Mouse (Mus musculus): ENCODE measurements at regions not wholly inside any gene's neighbourhood (a gene's known extent, or its start where the extent isn't known, plus 50 kb on each side); places are given as distances from the start of the nearest gene placed in this dataset.

DNA sequence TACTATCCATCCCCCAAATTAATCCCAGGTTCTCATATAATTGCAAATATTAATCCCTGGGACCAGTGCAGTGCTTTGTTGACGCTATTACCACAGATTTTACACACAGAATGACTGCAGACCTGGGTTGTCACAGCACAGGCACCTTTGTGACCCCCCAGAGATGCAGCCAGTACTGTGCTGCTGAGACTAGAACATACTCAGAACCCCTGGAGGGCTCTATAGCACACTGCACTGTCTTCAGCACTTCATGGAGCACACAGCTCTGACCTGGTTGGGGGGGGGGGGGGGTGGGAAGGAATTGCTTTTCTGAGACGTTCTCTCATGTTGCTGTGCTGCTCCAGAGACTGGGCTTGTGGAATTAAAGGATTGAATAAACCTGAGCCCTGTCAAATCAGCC lies 154.9 kb upstream of the Gm34302 start:
- 60% methylated on average over 2 of the region's 2 CpGs for WGBS

DNA sequence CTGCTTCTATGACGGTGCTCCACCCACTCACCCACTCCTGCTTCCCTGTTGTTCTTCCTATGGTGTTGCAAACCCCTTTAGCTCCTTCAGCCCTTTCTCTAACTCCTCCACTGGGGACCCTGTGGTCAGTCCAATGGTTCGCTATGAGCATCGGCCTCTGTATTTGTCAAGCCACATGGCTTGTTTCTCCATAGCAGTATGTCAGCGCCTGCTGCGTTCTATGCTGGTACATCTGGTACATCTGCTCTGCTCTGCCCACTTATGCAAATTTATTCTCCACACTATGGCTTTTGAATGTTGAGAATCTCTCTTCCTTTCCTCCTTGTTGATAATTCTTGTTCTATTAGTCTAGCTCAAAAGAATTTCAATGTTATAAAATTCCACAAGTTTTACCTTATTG lies 154.2 kb upstream of the Gm34302 start:
- Histone ChIP-seq H3K9me3 (ENCODE audit: control insufficient read depth, low read length) (no peaks in the 10 kb centered on the region), H3K27me3 (ENCODE audit: control insufficient read depth, insufficient read depth, low read length) (no peaks in the 10 kb centered on the region), H3K27ac (replicated peaks; ENCODE audit: low read depth, low read length) (no peak overlapping the region), H3K9ac (ENCODE audit: low read length) (no peak overlapping the region), H3K36me3 (ENCODE audit: control insufficient read depth, insufficient read depth, low read length) (no peaks in the 10 kb centered on the region), H3K4me2 (ENCODE audit: low read depth, severe bottlenecking) (no peak overlapping the region), H3K4me3 (ENCODE audit: low read depth, low read length) (no peak overlapping the region), H3K4me1 (ENCODE audit: control insufficient read depth, insufficient read depth, low read length) (no peaks in the 10 kb centered on the region)
- no peak for ATAC-seq (ENCODE audit: insufficient number of reproducible peaks, low FRiP score, low TSS enrichment, low read depth)
- WGBS: 83% methylated on average over 5 of the region's 5 CpGs
- DNase-seq (ENCODE audit: low spot score): no peak

More for the DNA sequence above, 154.9 kb upstream of the Gm34302 start:
- Histone ChIP-seq H3K36me3 (ENCODE audit: control insufficient read depth, insufficient read depth, low read length) (no peaks in the 10 kb centered on the region), H3K9ac (ENCODE audit: low read length) (no peak overlapping the region), H3K4me2 (ENCODE audit: low read depth, severe bottlenecking) (no peak overlapping the region), H3K4me3 (ENCODE audit: low read depth, low read length) (no peak overlapping the region), H3K9me3 (ENCODE audit: control insufficient read depth, low read length) (no peaks in the 10 kb centered on the region), H3K4me1 (ENCODE audit: control insufficient read depth, insufficient read depth, low read length) (no peaks in the 10 kb centered on the region), H3K27ac (replicated peaks; ENCODE audit: low read depth, low read length) (no peak overlapping the region), H3K27me3 (ENCODE audit: control insufficient read depth, insufficient read depth, low read length) (no peaks in the 10 kb centered on the region)
- ATAC-seq (ENCODE audit: insufficient number of reproducible peaks, low FRiP score, low TSS enrichment, low read depth) (no peak), DNase-seq (ENCODE audit: low spot score) (no peak)

DNA sequence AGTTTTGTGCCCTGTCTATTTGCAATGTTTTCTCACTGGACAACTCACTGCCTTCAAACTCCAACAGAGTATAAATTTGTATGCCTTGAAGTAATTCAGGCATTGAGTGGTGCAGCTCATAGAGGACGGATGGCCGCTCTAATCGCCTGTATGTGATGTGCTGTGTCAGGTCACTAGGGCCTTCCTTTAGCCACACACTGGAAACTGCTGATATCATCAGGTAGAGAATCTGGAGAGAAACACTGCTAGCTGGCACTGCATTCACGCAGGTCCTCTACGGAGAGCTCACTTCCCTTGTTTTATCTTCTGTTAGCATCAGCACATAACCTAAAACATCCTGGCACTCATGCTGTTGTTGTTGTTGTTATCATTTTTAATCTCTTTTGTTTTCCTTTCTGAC lies 144.0 kb upstream of the Gm34302 start:
- 87% methylated on average over 5 of the region's 5 CpGs for WGBS
- H3K27me3 ChIP-seq (ENCODE audit: control insufficient read depth, insufficient read depth, low read length): no peaks in the 10 kb centered on the region
- no peak for ATAC-seq (ENCODE audit: insufficient number of reproducible peaks, low FRiP score, low TSS enrichment, low read depth)
- H3K4me1 ChIP-seq (ENCODE audit: control insufficient read depth, insufficient read depth, low read length): no peaks in the 10 kb centered on the region
- H3K4me2 ChIP-seq (ENCODE audit: low read depth, severe bottlenecking): no peak overlapping the region
- H3K9ac ChIP-seq (ENCODE audit: low read length): no peak overlapping the region
- H3K27ac ChIP-seq (replicated peaks; ENCODE audit: low read depth, low read length): no peak overlapping the region
- H3K9me3 ChIP-seq (ENCODE audit: control insufficient read depth, low read length): no peaks in the 10 kb centered on the region
- H3K36me3 ChIP-seq (ENCODE audit: control insufficient read depth, insufficient read depth, low read length): no peaks in the 10 kb centered on the region
- no peak overlapping the region for H3K4me3 ChIP-seq (ENCODE audit: low read depth, low read length)
- DNase-seq (ENCODE audit: low spot score): no peak

DNA sequence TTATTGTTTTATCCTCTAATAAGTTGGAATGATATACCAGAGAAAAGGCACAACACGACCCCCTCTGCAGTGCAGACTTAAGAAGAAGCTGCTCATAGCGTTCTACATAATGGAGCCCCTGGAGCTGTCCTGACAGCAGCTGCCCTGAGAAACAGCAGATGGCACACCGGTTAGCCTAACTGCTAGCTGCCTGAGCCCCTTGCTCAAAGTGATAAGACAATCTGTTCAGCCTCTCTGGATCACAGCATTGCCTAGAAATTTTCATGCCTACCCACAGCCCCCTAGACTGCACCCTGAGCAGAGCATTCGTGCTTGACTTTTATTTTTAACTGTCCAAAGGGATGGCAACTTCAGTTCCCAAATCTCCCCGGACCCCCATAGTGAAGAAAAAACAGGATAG lies 132.4 kb upstream of the Gm34302 start:
- ATAC-seq (ENCODE audit: insufficient number of reproducible peaks, low FRiP score, low TSS enrichment, low read depth): peak; percentile 39; the same call in 1 of the 2 replicates

DNA sequence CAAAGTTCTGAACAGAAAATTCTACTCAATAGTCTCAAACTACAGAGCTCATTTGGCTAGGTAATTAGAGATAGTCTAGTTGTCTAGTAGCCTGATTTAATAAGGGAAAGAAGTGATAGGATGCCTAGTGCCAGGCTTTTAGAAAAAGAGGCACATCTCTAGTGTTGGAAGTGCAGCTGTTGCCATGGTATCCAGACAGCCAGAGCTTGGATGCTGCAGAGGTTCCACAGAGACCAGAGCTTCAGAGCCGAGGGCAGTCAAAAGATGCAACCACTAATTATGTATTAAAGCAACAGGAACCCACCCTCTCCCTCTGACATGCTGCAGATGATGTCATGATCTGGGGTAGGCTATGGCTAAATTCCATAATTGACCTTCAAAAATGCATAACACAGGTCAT lies 130.0 kb upstream of the Gm34302 start:
- Histone ChIP-seq H3K9ac (ENCODE audit: low read length) (no peak overlapping the region), H3K36me3 (ENCODE audit: control insufficient read depth, insufficient read depth, low read length) (no peaks in the 10 kb centered on the region), H3K4me1 (ENCODE audit: control insufficient read depth, insufficient read depth, low read length) (peaks cover 4% of the 10 kb centered on the region; the same call in 1 of the 2 replicates), H3K4me2 (ENCODE audit: low read depth, severe bottlenecking) (no peak overlapping the region), H3K27ac (replicated peaks; ENCODE audit: low read depth, low read length) (no peak overlapping the region), H3K9me3 (ENCODE audit: control insufficient read depth, low read length) (no peaks in the 10 kb centered on the region), H3K4me3 (ENCODE audit: low read depth, low read length) (no peak overlapping the region), H3K27me3 (ENCODE audit: control insufficient read depth, insufficient read depth, low read length) (no peaks in the 10 kb centered on the region)
- ATAC-seq (ENCODE audit: insufficient number of reproducible peaks, low FRiP score, low TSS enrichment, low read depth) (no peak), DNase-seq (ENCODE audit: low spot score) (no peak)
- 21% methylated on average over 1 of the region's 1 CpGs for WGBS

More for the DNA sequence above, 132.4 kb upstream of the Gm34302 start:
- 40% methylated on average over 5 of the region's 5 CpGs for WGBS
- Histone ChIP-seq H3K27me3 (ENCODE audit: control insufficient read depth, insufficient read depth, low read length) (no peaks in the 10 kb centered on the region), H3K36me3 (ENCODE audit: control insufficient read depth, insufficient read depth, low read length) (no peaks in the 10 kb centered on the region), H3K4me1 (ENCODE audit: control insufficient read depth, insufficient read depth, low read length) (no peaks in the 10 kb centered on the region), H3K27ac (replicated peaks; ENCODE audit: low read depth, low read length) (no peak overlapping the region), H3K9me3 (ENCODE audit: control insufficient read depth, low read length) (no peaks in the 10 kb centered on the region), H3K4me3 (ENCODE audit: low read depth, low read length) (no peak overlapping the region), H3K4me2 (ENCODE audit: low read depth, severe bottlenecking) (no peak overlapping the region), H3K9ac (ENCODE audit: low read length) (no peak overlapping the region)
- DNase-seq (ENCODE audit: low spot score): no peak

DNA sequence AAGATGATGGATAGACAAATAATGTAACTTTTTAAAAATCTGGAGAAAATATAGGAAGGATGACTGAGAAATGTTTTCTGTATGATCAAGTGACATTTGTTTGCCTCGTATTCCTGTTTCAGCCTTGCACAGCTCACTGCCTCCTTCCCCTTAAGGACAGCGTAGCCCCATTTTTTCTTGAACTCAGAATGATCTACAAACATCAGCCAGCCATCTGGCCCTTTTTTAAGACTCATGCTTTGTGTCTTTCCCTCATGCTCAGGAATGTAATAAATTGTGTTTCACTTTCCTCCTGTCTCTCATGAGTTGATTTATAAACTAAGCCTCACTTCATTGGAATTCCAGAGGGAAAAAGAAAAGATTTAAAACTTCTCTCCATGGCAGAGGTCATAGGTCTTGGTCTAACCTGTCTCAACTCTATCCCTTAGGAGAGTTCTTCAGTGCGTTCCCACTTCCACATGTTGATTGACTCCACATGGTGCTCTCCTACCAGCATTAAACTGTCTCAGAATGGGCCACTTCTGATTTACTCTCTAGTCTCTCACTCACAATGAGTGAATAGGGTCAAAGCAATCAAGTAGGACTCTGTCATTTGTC lies 129.2 kb upstream of the Gm34302 start:
- no peaks in the 10 kb centered on the region for H3K9me3 ChIP-seq (ENCODE audit: control insufficient read depth, low read length)
- ATAC-seq (ENCODE audit: insufficient number of reproducible peaks, low FRiP score, low TSS enrichment, low read depth) (no peak; the same call in 1 of the 2 replicates), DNase-seq (ENCODE audit: low spot score) (no peak)
- WGBS: 13% methylated on average over 3 of the region's 3 CpGs
- peaks cover 4% of the 10 kb centered on the region; the same call in 1 of the 2 replicates for H3K4me1 ChIP-seq (ENCODE audit: control insufficient read depth, insufficient read depth, low read length)
- H3K27ac ChIP-seq (replicated peaks; ENCODE audit: low read depth, low read length): no peak overlapping the region
- H3K4me3 ChIP-seq (ENCODE audit: low read depth, low read length): no peak overlapping the region
- H3K4me2 ChIP-seq (ENCODE audit: low read depth, severe bottlenecking): no peak overlapping the region
- H3K9ac ChIP-seq (ENCODE audit: low read length): no peak overlapping the region
- H3K27me3 ChIP-seq (ENCODE audit: control insufficient read depth, insufficient read depth, low read length): no peaks in the 10 kb centered on the region
- no peaks in the 10 kb centered on the region for H3K36me3 ChIP-seq (ENCODE audit: control insufficient read depth, insufficient read depth, low read length)

DNA sequence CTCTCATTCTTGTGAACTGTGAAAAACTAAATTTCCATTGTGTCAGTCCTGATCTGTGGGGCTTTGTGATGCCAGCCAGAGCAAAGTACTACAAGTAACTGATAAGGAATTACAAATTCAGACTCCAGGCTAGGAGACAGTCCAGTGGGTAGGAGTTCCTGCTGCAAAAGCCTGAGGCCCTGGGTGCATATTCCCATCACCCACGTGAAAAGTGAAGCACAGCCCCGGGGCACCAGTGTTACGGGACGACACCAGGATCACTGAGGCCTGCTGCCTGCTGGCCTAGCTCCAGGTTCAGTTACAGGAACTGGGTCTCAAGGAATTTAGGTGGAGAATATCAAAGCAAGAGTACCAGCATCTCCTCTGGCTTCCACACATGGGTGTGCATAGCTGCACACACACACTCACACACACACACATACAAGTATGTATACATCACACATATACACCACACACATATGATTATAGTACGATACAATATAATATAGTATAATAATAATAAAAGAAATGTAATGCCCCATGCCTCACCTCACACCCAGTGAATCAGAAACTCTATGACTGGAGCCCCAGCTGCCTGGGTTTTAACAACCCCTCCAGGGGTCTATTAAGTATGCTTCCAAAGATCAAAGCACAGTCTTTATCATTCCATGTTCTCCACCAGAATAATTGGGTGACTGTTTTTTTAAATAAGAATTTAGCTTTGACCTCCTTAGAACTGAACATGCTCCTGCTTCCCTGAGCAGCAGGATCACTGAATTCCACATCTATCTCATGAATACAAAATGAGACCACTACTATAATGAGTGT lies 126.6 kb upstream of the Gm34302 start:
- Histone ChIP-seq H3K27me3 (ENCODE audit: control insufficient read depth, insufficient read depth, low read length) (no peaks in the 10 kb centered on the region), H3K4me2 (ENCODE audit: low read depth, severe bottlenecking) (peak overlapping the region; percentile 25; the same call in 1 of the 2 replicates), H3K4me1 (ENCODE audit: control insufficient read depth, insufficient read depth, low read length) (peaks cover 4% of the 10 kb centered on the region; the same call in 1 of the 2 replicates), H3K36me3 (ENCODE audit: control insufficient read depth, insufficient read depth, low read length) (no peaks in the 10 kb centered on the region), H3K9me3 (ENCODE audit: control insufficient read depth, low read length) (no peaks in the 10 kb centered on the region), H3K27ac (replicated peaks; ENCODE audit: low read depth, low read length) (no peak overlapping the region), H3K9ac (ENCODE audit: low read length) (no peak overlapping the region), H3K4me3 (ENCODE audit: low read depth, low read length) (no peak overlapping the region)
- WGBS: 31% methylated on average over 5 of the region's 5 CpGs
- peak; percentile 44; the same call in 1 of the 2 replicates for ATAC-seq (ENCODE audit: insufficient number of reproducible peaks, low FRiP score, low TSS enrichment, low read depth)
- DNase-seq (ENCODE audit: low spot score): no peak

DNA sequence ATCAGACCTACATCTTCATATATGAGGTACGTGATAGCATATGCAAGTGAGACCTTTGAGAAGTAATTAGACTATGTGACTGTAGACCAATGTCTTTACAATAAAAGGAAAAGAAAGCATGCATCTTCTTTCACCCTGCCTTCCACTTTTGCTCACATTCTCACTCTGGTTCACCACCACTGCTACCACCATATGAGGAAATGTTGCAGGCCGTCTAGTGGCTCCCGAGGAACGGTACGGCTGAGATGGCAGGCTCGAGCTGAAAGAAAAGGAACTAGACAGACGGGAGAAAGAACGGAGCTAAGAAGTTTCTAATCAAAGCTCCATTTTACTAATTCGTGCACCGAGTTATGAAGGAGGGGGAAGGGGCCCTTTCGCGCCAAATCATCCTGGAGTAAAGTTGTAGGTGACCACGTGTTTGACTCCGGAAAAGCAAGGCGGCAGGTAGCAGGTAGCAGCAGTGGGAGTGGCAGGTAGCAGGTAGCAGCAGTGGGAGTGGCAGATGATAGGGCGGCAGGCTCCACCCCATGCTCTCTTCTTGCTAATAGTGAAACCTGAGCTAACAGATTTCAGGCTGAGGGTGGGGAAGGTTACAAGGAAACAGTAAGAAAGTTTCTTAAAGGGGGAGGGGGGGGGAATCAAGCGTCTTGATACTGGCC lies 125.9 kb upstream of the Gm34302 start:
- ATAC-seq (ENCODE audit: insufficient number of reproducible peaks, low FRiP score, low TSS enrichment, low read depth): no peak
- H3K9me3 ChIP-seq (ENCODE audit: control insufficient read depth, low read length): no peaks in the 10 kb centered on the region
- peak; percentile 31 for DNase-seq (ENCODE audit: low spot score)
- H3K27ac ChIP-seq (replicated peaks; ENCODE audit: low read depth, low read length): no peak overlapping the region
- H3K4me2 ChIP-seq (ENCODE audit: low read depth, severe bottlenecking): peak overlapping the region; percentile 25; the same call in 1 of the 2 replicates
- no peak overlapping the region for H3K4me3 ChIP-seq (ENCODE audit: low read depth, low read length)
- H3K4me1 ChIP-seq (ENCODE audit: control insufficient read depth, insufficient read depth, low read length): peaks cover 4% of the 10 kb centered on the region; the same call in 1 of the 2 replicates
- WGBS: 20% methylated on average over 17 of the region's 17 CpGs
- no peaks in the 10 kb centered on the region for H3K27me3 ChIP-seq (ENCODE audit: control insufficient read depth, insufficient read depth, low read length)
- H3K9ac ChIP-seq (ENCODE audit: low read length): no peak overlapping the region
- no peaks in the 10 kb centered on the region for H3K36me3 ChIP-seq (ENCODE audit: control insufficient read depth, insufficient read depth, low read length)

Data from limb, embryonic 11.5 days (tissue).